Mouse (Mus musculus): ENCODE measurements around the gene Bbs10. TPM values are rescaled to one million over a fixed set of nuclear protein-coding genes. Genes with fewer than 3 reads are reported as not detected.

Gene Bbs10
- total RNA-seq (2021), result 1 to 10 TPM; 2.6 to 3.9 TPM

DNA sequence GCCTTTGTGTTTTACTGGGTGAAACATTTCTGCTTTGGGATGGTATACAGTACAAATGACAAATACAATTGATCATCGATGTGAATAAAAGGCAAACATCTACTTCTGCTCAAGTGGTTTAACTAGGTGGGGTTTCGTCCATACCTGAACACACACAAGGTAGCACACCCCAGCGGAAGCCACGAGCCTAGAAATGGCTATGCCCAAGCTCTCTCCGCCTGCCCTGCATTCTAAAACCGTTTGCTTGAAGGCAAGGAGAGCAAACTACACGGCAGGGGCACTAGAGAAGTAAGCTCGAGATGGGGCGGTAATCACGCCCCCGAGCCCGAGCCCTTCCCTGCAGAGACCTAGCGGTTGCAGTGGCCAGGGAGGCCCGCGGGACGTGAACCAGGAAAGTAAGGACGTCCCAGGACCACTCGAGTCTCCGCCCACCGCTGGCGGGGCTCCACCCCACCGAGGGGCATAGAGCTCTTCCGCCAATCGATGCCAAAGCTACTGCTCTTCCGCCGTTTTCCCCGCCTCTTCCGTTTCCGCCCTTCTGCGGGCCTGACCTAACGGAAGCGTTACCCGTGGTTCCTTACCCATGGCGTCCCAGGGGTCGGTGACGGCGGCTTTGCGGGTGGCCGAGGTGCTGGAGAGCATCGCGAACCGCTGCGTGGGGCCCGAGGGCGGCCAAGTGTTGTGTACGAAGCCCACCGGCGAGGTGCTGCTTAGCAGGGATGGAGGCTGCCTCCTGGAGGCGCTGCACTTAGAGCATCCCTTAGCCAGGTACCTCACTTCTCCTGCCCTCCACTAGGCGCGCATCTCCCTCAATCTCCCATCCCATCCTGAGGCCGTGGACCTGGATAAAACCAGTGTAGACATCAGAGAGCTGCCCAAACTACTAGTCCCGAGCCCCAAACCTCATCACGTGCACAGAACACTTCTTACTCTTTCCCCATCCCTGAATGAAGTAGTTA lies at the start of gene Bbs10:
TSS of gene Bbs10 (plus strand) at position 540 of the 959 bp plus-strand sequence.
- intact Hi-C loops (cut with DNase I), result loop anchor here (2.0 to 5.0 kb wide), 2 partner anchors 174 to 674 kb away; partner anchors contain the start of genes Krr1 and Nap1l1

DNA sequence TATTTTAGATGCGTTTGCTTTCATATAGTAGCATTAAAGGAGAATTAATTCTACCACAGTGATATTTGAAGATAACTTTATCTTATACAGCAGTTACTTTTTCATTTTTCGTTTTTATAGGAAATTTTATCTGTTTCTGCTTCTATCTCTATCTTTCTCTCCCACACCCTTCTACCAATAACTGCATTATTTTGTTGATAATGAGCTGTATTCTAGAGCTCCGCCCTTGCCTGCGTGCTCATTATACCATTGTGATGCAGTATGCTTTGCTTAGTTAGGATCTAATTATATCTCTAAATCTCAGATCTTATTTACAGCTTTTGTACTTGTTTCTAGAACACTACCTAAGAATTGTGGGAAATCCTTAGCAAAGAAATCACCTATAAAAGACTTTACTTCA lies 48.3 kb upstream of the Bbs10 start:
- intact Hi-C loops (cut with DNase I), result no loop called here

More for the DNA sequence above, at the start of gene Bbs10:
- peak; percentile 96 to 98 for DNase-seq

DNA sequence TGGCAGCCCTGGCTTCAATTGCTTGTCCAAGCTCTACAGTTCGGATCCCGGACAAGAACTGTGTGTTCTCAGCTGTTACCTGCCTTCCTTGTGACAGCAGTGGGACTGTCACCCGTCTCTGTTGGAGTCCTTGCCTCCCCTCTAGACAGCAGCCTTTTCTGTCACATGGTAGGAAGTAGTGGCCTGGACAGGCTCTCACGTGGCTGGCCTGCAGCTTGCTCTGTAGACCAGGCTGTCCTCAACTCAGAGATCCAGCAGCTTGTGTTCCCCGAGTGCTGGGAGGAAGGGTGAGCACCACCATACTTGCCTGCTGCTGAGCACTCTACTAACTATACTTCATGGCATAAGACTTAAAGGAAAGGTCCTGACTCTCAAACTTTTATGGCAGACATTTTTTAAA lies 46.8 kb upstream of the Bbs10 start:
- intact Hi-C loops (cut with DNase I), result no loop called here
- DNase-seq, result no peak

More for the DNA sequence above, 48.3 kb upstream of the Bbs10 start:
- DNase-seq, result no peak

DNA sequence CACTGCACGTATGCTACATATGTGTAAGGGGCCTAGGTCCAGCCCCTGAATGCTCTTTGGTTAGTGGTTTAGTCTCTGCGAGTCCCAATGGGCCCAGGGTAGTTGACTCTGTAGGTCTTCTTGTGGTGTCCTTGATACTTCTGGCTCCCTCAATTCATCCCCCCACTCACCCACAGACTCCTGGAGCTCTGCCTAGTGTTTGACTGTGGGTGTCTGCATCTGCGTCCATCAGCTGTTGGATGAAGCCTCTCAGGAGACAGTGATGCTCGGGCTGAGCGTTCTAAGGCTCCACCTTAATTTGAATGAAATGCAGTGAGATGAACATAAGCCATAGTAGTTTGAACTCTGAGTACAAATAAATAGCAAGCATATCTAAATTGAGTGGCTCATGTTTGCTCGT lies 43.3 kb upstream of the Bbs10 start:
- intact Hi-C loops (cut with DNase I), result no loop called here
- DNase-seq, result no peak

DNA sequence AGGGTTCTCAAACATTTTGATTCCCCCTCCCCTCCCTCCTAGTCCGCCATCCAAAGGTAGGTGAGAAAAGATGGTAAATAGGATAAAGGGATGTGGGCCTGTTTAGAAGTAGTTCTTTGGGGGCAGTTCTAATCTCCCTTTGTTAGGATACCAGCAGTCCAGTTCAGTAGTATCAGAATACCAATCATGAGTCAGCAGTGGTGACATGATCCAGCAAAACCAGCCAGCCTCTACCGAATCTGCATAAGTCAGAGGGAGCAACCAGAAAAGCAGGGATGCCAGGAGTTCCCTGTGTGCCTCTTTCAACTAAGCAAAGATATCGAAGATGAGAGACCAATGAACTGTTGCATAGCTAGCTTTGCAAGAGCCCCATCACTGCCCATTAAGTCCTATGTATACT lies 42.3 kb upstream of the Bbs10 start:
- intact Hi-C loops (cut with DNase I), result no loop called here
- no peak for DNase-seq

DNA sequence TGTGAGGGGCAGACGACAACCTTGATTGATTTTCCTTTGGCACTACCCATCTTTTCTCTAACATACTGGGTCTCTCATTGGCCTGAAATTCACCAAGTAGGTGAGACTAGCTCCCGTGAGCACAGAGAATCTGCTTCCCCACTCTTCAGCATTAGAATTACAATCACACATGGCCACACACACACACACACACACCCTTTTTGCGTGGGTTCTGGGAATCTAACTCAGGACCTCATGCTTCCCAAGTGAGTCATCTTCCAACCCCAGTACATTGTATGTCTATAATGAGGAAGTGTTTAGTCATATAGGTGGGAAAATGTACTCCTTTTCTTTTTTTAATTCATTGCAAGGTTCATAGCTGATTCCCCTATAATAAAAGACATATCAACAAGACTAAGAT lies 41.1 kb upstream of the Bbs10 start:
- intact Hi-C loops (cut with DNase I), result no loop called here
- no peak for DNase-seq

DNA sequence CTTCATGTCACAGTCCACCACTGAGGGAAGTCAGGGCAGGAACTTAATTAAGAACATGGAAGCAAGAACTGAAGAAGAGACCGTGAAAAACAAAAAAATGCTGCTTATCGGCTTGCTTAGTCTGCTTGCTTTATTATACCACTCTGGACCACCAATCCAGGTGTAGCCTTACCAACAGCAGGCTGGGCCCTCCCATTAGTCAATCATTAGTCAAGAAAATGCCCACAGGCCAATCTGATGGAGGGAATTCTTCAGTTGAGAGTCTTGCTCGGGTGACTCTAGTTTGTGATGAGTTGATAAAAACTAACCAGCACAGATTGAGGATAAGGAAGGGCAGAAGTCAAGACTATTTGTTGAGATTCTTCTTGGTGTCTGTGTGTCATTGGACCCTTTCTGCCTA lies 40.2 kb upstream of the Bbs10 start:
- DNase-seq, result no peak
- intact Hi-C loops (cut with DNase I), result no loop called here

DNA sequence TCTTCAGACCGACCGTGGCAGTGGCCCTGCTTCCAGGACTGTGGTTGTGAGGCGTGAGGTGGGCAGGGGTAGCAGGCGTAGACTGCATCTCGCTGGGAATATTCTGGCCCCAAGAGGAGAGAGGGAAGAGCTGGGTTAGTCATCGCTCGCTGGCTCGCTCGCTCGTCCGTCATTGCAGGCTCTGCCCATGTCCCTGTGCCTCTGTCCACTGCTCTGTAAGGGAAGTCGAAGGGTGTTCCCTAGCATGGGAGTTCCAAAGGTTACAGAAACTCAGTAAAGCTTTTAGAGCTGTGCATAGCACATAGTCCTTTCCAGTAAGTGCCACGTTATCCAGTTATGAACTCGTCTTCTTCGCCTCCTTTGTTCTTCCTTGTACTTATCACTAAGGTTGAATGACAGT lies 26.8 kb upstream of the Bbs10 start:
- peak; percentile 31 to 32 for DNase-seq
- intact Hi-C loops (cut with DNase I), result loop anchor here (5.0 kb wide), 1 partner anchor 164 kb away; no protein-coding TSS in a partner anchor

DNA sequence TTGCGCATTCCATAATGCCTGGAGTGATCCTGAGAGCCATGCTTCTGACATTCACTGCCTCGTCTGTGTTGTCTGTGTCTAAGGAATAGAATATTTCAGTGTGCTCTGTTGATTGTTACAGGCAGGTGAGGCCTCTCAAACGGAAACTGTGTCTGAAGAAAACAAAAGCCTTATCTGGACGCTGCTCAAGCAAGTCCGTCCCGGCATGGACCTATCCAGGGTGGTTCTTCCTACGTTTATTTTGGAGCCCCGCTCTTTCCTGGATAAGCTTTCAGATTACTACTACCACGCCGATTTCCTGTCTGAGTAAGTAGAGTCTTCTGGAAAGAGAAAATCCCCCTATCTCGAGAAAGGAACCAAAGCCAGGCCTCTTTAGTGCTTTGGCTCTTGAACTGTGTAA lies 25.6 kb upstream of the Bbs10 start:
- intact Hi-C loops (cut with DNase I), result loop anchor here (5.0 kb wide), 1 partner anchor 166 kb away; no protein-coding TSS in a partner anchor
- peak in 1 of 2 experiments; percentile 15 for DNase-seq

DNA sequence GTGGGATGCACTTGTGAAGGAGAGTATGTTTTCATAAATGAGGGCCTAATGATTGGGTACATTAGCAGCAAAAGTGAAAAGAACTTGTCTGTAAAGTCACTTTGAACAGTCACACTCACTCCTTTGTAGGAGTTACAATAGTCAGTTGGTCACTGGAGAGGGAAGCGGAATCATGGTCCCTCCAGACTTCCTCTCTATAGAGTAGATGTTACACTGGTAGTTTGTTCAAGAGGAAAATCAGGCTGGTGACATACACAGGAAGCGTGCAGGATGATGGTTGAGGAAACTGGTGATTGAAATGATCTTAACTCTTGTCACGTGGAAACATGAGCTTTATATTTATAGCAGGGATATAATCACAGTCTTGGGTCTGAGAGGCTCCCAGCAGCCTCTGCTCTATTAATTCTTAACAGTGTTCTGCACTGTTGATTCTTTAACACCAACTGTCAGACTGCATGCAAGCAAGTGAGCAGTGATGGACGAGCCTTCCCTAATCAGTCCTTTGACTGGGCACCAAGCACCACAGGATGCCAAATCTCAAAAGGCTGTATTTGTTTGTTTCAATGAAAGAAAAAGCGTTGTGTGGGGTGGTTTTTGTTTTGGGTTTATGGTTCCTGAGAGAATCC lies 24.9 kb upstream of the Bbs10 start:
- intact Hi-C loops (cut with DNase I), result loop anchor here (5.0 kb wide), 1 partner anchor 166 kb away; no protein-coding TSS in a partner anchor
- peak in 1 of 2 experiments; percentile 12 for DNase-seq

DNA sequence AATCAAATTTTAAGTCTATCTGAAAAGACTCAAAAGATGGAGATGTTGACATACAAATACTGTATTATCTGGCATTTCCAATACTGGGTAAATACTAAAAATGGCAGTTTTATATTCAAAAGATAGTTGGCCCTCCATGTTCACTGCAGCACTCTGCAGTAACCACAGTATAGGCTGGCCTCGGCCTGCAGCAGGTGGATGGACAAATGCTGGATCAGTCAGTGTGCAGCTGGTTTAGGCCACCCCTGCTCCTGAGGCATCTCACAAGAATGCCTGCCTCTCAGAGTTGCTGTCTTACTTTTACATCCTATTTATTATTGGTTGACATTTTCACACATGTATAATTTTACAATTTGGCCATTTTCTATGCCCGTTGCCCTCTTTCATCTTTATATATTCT lies 22.7 kb upstream of the Bbs10 start:
- no peak for DNase-seq
- intact Hi-C loops (cut with DNase I), result loop anchor here (5.0 kb wide), 1 partner anchor 49 kb away; no protein-coding TSS in a partner anchor

DNA sequence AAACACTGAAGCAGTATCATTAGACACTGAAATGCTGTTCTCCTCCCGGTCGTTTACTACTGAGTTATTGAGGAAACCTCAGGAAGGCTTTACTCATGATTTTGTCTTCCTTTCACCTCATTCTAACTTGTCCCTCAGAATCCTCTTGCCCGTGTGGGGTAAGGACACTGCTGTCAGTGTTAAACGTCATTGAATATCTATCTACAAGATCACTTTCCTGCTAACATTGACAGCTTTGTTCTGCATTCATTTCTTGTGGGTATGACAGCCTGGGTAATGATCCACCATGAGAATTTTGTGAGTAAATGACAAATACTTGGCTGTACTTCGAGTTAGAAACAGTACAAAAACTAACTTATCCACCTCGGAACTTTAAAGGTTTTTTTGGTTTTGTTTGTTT lies 848 bp upstream of the Bbs10 start:
- peak in 1 of 2 experiments; percentile 7 for DNase-seq
- intact Hi-C loops (cut with DNase I), result loop anchor here (2.0 to 5.0 kb wide), 2 partner anchors 175 to 675 kb away; partner anchors contain the start of genes Krr1 and Nap1l1

DNA sequence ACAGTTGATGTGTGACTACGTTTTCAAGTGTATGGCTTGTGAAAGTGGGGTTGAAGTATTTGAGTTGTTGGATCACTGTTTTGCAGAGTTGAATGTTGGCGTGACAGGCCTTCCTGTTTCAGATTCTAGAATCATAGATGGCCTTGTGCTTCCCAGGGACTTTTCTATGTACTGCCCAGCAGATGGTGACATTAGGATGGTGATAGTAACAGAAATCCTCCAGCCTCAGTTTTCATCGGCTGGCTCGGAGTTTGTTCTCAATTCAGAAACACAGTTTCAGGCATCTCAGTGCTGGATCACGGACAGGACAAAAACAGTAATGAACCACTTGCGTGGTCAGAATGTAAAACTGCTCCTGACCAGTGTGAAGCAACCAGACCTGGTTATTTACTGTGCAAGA lies 1.1 kb downstream of the Bbs10 start:
- peak in 1 of 2 experiments; percentile 7 for DNase-seq
- intact Hi-C loops (cut with DNase I), result loop anchor here (2.0 to 5.0 kb wide), 2 partner anchors 173 to 673 kb away; partner anchors contain the start of genes Krr1 and Nap1l1

DNA sequence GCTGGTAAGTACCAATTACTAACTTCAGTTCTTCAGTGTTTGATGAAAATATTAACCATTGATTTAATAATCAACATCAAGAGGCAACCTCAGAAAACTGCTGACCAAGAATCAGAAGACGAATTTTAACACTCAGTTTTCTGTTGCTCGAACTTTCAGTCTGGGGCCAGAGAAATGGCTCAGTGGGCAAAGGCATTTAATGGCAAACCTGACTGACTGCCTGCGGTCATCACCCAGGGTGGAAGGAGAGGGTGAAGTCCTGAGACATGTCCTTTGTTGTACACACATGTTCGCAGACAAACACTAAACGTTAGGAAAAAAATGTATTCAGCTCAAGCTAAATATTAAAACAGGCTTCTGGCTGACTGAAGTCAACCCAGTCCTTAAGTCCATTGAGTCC lies 2.6 kb downstream of the Bbs10 start:
- DNase-seq, result no peak
- intact Hi-C loops (cut with DNase I), result no loop called here

DNA sequence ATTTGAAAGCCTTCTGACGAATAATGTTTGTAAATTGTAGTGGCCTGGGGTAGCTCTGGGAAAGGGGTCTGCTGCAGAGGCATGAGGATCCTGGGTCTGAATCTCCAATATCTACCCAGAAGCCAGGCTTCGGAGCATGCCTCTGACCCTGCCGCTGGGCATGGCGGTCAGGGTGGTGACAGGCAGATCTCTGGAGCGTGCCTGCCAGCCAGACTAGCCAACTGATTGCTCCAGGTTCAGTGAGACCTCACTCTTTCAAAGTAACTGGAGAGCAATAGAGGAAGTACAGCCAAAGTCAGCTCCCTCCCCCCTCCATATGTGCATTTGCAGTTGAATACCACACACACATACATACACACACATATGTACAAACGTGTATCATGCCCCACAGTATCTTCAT lies 4.0 kb downstream of the Bbs10 start:
- no peak for DNase-seq
- intact Hi-C loops (cut with DNase I), result no loop called here

DNA sequence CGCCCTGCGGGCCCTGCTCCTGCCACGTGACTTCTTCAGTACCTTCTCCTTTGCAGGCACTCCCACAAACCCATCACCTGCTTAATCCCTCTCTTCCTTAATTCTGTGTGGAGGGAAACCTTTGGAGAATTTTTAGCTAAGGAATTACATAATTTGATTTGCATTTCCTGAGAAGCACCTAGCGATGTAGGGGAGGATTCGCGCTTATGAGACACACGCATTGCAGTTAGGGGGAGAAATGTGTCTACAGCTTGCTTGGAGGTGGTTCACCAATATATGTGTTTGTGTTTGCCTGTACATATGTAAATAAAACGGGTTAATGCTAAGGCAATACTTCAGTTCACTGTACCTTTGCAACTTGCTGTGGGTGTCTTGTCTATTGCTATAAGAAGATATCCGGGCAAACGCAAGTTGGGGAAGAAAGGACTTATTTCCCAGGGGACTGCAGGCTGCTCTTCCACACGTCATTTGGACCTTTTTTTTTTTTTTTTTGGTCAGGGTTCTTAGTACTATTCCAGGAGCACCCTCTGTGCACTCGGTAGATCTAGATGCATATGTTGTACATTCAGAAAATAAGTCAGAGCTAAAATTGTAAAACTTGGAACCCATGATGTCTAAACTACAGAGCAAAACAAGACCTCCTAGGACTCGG lies 10.5 kb downstream of the Bbs10 start:
- no peak for DNase-seq
- intact Hi-C loops (cut with DNase I), result no loop called here

DNA sequence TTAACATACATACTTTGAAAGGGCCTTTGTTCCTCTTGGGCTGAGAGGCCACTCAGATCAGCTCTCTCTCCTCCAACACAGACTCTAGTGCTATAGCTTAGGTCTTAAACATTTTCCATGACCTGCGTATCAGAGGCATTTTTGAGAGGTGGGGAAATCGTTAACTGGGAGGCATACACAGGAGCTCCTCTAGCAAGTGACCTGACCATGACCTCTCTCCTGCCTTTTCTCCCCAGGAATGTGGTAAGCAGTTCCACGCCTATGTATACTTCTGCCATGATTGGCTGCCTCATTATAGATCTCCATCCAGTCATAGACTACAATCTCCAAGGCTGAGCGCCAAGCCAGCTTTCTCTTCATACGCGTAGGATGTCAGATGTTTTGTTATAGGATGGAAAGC lies 14.8 kb downstream of the Bbs10 start:
- intact Hi-C loops (cut with DNase I), result no loop called here
- no peak for DNase-seq

DNA sequence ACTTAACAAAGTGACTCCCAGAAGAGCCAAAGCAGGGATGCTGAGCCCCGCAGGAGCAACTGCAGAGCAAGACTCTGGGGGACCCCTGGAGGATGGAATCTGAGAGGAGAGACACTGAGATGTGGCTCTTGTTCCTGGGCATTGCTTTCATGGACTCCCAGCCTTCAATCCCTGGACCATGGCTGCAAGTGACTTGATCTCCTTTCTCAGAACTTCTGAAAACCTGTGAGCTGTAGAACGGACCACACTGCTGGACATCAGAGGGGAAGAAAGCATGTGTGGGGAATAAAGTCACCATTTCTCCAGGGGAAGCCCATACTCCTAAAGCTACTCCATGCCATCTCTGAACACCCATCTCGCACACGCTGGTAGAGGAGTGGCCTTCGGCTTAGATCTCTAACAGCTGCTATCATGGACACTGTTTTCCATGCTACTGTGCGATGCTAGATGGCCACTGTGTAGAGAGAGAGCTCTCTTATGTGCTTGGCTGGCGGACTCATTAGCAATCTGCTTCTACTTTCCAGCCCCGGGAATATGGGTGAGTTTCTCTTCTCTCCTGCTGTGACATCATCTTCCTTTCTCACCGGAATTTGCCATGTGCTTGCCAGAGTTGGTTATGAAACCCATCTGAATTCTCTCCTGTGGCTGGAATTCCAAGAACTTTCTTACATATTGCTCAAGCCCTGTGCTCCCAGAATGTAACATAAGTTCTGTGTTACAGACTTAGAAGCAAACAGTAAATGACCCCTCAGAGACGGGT lies 16.3 kb downstream of the Bbs10 start:
- intact Hi-C loops (cut with DNase I), result no loop called here
- DNase-seq, result no peak

DNA sequence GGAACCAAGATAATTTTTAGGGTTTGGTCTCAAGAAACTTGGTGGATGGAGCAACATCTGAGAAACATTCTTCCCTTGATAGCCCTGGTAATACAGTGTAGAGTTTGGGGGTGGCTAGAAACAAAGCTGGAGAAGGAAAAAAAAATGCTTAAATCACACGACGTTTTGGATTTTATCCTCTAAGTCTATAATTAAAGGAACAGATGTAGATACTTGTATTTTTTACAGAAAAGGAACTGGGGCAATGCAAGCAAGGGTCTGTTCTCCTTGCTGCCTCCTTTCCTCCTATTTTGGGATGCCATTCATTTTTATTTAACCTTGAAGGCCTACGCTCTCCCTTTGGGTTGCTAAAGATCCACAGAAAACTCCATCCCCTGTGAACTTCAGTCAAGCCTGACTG lies 17.5 kb downstream of the Bbs10 start:
- intact Hi-C loops (cut with DNase I), result no loop called here
- DNase-seq, result no peak

DNA sequence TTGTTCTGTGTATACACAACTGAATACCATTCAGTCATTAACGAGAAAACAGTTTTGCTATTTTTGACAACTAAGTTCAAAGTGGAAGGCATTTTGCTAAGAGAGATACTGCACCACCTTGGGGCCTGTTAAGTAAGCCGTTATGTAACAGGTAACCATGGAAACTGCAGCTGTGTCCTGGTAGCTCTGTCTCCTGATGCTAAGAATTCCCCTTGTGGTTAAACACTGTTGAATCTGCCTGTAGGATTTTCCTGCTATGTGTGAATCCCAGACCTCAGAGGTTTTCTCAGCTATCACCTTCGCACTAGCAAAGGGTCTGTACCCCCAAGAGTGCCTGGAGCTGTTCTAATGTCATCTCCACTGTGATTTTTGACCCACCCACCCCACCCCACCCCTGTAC lies 19.5 kb downstream of the Bbs10 start:
- DNase-seq, result no peak
- intact Hi-C loops (cut with DNase I), result no loop called here

All from heart, postnatal 10 days (tissue).